Mouse (Mus musculus) 3134 (cell line): Measurements from ENCODE around the gene Zfp428.
"Not testable (repeated sequence)": the region's sequence is repeated elsewhere in the genome, so short reads cannot be mapped to it uniquely, and the experiment has no call there.

Source experiments
- DNase-seq: peaks from one replicate; pipeline ENCODE4 v3.0.0-alpha.2; 2011; ENCODE audit warnings: low spot score; ENCODE audit not compliant: insufficient read length; ENCODE audit errors: extremely low read depth

Zfp428 gene

DNA sequence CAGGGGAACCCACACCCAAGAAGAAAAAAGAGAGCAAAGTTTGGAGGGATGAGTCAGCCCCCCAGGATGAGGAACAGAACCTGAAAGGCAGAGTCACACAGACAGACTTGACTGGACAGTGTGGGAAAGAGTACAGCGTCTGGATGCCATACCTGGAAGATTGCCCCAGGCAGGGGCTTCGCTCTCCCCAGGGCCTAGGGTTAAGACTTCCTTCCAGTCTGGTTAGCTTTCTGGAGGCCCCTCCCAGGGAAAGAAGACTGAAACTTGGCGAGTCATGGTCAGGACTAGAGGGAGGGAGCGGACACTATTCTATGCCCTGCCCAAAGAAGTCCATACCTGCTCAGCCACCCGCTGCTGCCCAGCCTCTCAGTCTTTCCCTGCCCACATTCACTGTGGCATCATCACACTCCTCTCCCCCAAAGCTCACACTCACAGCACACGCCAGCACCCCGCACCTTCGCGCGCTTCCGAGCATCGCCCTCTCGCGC is 25.8 kb upstream of the Zfp428 start:
- DNase-seq = no peak

DNA sequence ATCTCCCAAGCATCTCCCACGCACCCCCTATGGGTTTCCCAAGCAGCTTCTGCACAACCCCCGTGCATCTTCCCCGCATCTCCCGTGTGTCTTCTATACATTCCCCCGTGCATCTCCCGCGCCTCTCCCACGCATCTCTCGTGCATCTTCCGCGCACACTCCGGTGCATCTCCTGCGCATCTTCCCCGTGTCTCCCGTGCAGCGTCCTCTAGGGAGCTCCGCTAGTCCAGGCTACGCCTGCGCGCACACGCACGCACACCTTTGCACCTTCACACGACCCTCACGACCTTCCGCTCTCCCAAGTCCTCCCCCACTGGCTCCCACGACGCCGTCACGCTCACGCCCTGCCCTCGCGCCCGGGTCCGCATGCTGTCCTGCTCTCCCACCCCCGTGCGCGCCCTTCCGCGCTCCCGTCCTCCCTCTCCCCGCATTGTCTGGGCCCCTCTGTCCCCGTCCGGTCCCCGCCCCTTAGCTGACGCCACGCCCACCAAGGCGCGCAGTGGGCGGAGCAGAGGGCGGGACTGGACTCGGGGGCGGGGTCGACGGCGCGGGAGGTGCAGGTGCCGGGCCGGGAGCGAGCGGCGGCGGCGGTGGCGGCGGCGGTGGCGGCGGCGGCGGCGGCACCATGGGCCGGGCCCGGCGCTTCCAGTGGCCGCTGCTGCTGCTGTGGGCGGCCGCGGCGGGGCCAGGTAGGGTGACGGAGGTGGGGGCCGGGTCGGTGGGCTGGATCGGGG is 25.2 kb upstream of the Zfp428 start, which contains the start of gene Cadm4:
Cadm4 (plus strand) TSS at position 550 of the 734 bp plus-strand sequence.
- DNase-seq = no peak

DNA sequence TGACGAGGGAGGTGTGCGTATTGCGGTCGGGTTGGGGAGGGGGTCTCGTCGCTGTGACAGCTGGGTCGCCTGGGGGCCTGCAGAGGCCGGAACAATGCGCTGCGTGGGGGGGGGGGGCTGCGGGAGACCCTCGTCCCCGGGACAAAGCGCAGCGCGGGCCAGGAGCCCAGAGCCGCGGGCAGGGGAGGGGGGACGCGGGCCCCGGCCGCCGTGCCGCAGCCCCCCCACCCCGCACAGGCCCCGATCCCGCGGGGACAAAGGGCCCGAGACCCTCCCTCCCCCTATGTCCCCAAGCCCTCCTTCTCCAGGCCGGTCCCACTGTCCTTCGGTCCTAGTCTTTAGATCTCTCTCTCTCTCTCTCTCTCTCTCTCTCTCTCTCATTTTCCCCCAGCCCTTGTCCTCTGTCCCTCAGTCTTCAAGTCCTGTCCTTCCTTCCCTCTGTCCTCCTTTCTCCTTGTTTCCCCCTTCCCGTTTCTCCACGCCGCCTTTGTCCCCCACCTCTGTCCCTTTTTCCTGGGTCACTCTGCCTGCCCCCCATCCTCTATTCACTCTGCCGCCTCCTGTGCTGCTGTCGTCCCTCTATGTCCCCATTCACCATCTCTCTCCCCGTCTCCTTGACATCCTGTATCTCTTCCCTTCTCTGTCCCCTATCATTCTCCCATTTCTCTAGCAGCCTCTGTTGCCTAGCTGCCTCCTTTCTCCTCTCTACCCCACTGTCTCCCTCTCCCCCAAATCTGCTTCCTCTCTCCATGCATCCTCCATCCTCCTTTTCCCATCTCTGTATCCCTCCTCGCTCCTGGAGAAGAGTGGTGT is 24.4 kb upstream of the Zfp428 start:
- DNase-seq = no peak

DNA sequence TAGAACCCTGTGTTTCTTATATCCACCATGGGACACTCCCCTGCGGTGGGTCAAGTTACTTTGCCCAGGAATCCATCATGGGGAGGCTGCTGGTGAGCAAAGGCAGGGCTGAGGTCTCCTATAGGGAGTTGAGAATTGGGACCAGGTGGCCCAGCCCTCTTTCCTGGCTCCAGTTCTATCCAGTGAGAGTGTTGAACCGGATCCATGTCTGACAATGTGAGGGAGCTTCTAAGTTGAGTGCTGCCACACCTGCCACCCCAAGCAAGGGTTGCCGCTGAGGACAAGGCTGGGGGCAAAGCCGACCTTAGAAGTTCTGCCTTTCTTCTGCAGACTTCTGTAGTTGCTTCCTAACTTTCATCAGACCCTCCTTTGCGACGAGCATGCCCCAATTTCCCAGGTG is 23.5 kb upstream of the Zfp428 start:
- not testable (repeated sequence) for DNase-seq

DNA sequence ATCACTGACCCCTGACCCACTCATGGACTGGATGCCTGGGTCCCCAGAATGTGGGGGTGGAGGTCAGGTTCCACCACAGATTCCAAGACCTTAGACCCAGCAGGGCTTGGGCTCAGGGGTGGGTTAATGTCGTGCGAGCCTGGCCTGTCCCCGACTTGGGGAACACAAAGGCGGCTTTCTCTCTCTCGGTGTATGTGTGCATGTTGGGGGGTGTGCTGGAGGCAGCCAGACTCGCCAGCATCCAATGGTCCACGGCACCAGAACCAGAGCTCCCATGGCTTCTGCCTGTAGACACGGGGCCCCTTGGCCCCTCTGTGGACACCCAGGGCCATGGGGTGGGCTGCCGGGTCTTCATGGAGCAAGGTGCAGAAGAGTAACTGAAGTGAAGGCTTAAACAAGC is 21.3 kb upstream of the Zfp428 start:
- DNase-seq = no peak

DNA sequence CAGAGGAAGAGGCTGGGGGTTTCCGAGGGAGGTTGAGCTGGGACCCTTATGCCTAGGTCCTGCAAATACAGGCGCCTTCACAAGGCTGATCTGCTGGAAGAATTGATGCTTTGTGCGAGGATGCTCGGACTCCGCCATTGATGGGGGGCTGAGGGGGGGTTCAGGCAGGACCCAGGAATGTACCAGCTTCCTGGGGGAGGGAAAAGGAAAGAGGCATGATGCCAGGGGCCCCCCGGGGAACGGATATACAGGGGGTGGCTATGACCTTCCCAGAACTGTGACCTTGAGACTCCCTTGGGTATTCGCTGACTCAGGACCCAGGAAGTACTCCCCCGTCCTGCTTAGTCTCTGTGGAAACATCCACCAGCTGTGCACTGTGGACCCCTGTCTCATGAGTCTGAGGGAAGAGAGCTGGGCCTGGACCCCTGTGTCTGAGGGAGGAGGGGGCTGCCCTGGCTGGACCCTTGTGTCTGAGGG is 20.1 kb upstream of the Zfp428 start:
- no peak for DNase-seq

DNA sequence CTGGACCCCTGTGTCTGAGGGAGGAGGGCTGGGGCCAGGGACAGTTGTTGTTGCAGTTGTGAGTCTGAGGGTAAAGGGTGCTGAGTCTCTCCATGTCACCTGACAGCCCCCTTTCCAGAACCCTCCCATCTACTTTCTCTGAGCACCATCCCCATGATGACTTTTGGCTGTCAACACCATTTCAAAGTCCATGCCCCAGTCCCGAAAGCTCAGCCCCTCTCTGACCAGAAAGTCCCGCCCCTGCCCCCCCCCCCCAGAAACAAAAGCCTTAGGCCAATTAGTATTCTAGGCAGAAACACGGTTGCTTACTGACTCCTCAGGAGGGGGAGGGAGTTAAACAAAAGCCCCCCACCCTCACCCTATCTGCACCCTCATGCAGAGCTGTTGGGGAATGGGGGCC is 19.4 kb upstream of the Zfp428 start:
- no peak for DNase-seq

DNA sequence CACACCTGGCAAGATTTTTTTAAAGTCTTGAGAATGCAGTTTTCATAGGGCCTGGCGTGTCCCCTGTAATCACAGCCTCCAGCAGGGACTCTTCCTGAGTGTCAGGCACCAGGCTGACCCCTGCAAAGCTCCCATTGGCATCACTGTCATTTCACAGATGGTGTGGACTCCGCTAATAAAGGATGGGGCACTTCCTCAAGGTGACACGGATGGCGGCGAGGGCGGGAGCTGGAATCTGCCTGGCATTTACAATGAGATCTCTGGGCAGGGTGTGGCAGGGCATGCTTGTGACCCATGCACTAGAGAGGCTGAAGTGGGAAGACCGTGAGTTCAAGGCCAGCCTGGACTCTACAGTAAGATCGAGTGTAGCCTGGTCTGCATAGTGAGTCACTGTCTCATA is 18.5 kb upstream of the Zfp428 start:
- DNase-seq = no peak

DNA sequence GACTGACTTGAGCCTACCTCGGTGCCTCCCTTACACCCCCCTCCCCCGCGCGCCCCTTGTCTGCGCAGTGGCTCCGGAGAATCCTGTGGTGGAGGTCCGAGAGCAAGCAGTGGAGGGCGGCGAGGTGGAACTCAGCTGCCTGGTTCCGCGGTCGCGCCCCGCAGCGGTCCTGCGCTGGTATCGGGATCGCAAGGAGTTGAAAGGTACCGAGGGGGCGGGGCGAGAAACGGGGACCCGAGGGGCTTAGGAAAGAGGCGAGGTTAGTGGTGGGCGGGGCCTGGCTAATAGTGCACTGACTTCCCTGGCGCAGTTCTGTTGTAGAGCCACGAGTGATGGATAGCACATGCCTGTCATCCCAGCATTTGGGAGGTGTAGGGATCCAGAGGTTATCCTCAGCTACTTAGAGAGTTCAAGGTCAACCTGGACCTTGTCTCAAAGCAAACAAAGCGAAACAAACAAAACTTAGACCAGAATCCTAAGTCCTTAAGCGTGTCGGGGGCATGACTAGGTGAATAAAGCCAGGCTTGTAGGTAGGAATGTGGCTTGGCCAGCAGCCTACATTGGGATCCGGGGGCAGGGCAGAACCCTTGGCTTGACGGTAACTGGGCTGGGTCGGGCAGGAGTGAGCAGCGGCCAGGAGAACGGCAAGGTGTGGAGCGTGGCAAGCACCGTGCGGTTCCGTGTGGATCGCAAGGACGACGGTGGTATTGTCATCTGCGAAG is 6.8 kb upstream of the Zfp428 start:
- no peak for DNase-seq

DNA sequence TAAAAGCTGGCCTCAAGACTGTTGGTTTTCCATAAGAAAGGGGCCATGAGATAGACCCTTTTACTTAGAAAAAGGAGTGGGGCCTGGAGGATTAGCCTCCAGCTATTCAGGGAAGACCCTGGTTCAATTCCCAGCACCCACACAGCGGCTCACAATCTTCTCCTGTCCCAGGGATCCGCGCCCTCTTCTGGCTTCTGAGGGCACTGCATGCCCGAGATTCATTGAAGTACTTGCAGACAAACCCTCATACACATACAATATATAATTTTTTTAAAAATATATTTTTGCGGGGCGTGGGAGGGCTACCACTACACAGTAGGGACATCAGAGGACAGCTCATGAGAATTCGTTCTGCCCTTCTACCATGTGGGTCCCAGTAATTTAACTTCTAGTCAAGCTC is 5.9 kb upstream of the Zfp428 start:
- DNase-seq = no peak

DNA sequence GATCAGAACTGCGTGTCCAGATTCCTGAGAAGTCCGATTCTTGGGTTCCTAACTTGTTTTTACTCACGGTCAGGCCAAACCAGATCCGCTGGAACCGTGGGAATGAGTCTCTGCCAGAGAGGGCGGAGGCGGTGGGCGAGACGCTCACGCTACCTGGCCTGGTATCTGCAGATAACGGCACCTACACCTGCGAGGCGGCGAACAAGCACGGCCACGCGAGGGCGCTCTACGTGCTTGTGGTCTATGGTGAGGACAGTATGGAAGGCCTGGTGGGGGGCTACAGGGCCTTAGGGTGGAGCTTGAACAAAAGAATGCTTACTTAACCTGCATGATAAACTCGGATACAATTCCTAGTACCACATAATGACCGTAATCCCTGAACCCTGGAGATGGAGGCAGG is 5.3 kb upstream of the Zfp428 start:
- no peak for DNase-seq

DNA sequence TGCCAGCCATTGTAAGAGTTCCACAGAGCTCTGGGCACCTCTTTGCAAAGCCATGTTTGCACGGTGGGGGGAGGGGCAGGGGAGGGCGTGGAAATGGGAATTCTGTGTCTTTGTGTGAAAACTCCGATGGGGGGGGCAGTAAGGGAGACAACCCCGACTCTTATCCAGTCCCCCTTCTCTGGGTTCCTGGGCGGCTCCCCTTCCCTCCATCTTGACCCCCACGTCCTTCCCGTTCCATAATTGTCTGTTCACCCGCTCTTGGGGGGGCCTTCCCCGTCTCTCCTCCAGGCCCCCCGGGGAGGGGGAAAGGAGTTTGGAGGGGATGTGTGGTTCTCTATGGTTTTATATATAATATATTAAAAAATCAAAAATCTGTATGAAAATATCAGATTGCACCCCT is 2.8 kb upstream of the Zfp428 start:
- no peak for DNase-seq

DNA sequence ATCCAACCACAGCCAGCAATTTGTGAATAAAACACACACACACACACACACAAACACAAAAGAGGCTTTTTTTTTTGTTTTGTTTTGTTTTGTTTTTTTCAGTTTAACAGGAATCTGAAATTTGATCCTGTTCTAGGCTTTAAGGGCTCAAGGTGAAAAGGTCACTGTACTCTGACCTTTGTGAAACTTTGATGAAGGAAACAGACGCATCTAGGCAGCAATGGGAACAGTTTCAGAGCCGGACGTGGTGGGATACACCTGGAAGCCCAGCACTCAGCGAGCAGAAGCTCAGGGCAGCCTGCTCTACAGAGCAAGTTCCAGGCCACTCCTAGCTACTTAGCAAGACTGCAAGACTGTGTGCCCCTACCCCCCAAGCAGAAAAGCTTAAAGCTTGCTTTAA is 1.9 kb upstream of the Zfp428 start:
- DNase-seq = no peak

DNA sequence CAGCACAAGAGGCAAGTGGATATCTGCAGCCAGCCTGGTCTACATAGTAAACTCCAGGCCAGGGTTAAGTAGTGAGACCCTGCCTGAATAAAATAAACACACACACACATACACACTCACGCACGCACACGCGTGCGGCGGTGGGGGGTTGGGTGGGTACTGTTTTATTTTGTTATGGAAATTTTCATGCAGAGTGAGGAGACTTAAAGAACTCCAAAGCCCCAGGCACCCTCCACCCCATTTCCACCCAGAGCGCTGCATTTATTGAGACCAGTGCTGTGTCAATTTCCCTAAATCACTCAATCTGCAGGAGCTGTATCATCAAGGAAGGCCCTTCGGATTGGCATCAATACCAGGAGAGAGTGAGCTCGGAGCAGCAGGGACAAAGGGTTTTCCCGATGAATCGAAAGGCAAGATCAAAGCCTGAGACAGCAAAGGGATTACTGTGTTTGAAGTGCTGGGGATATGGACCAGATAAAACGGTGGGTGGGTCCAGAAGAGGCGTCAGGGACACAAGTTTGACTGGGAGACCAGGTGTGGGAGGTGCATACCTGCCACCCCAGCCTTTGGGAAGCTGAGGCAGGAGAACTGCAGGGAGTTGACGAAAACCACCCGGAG is 1.2 kb upstream of the Zfp428 start:
- no peak for DNase-seq

DNA sequence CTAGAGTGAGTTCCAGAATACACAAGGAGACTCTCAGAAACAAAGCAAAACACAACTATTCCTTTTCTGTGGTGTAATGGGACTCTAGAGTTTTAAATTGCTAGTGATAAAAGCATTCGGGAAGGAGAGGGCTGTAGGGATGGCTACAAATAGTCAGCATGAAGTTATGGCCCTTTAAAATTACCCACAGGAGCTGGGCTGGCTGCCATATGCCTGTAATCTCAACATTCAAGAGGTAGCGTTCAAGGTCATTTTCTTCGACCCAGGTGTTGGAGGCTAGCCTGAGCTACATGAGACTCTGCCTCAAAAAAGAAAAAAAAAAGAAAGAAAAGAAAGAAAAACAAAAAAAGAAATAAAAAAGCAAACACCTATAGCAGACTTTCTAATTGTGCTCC is 744 bp upstream of the Zfp428 start:
- DNase-seq = no peak

DNA sequence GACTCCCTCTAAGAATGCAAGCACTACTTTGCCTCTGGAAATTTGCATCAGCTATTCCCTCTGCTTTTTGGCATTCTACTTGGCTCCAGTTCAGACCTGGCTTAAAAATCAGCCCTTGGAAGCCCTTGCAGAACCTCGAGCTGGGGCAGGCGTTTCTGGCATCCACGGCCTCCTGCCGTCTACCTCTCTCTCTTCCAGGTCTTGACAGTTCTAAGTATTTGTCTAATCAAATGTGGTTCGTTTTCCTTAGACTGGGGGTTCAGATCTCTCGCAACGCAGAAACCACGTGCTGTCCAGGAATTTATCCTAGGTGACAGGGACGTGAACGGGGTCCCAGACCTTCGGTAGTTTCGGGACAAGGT is 349 bp upstream of the Zfp428 start:
- no peak for DNase-seq

DNA sequence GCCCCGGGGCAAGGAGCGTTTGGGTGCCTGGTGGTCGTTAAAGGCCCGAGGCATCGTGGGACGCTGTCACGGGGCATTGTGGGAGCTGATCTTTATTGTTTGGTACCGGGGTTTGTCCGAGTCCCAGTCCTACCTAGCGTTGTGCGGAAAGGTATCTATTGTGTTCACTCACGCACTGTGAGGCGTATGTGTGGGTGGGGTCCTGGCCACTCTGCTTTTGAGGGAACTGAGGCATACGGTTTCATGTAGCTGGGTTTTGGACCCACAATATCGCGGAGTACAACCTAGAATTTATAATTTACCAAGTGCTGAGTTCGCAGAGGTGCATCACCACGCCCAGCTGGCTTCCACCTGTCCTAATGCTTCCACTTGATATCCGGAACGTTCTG is 914 bp downstream of the Zfp428 start:
- no peak for DNase-seq

DNA sequence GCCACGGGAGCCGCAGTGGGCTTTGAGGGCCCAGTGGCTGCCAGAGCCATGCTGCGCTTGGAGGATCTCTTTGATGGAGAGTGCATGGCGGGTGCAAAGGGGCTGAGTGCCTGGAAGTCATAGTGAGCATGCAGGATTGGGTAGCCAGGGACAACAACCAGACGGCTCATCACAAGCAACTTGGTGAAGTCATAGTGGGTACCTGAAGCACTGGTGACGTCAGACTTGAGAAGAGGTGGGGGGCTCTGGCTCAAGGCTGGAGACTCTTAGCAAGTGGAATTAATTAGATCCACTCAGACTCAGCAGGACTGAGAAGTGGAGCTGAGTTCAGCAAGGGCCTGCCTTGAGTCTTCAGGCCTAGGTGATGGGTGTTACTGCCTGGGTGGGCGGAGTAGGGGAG is 5.5 kb downstream of the Zfp428 start, which contains the start of gene AC161166.1:
AC161166.1 (minus strand) TSS at position 101 of the 400 bp plus-strand sequence.
- DNase-seq = no peak

DNA sequence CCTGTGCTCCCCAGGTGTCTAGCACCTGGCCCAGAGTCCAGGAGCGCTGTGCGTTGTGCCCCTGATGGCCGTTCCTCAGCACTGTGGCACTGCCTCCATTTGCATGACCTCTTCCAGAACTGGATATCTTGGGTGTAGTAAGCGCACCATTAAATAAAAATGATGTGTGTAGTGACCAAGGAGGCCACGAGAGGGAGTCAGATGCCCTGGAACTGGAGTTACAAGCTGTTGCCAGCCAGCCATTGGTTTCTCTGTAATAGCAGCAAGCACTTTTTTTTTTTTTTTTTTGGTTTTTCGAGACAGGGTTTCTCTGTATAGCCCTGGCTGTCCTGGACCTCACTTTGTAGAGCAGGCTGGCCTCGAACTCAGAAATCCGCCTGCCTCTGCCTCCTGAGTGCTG is 9.5 kb downstream of the Zfp428 start:
- peak; percentile 33 for DNase-seq

DNA sequence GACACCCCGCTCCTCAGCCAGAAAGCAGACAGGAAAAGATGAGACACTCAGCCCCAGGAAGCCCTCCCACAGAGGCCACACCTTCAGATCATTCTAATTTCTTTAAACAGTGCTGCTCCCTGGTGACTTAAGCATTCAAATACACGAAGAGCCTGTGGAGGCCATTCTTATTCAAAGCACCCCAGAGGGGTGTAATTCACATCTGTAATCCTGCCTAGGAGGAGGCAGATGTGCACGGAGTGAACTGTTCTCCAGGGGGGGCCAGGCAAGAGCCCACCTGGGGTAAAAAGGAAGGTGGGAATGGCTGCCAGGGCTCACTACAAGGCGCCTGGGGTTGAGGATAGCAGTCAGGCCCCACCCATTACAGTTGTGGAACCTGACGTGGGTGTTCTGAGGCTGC is 10.3 kb downstream of the Zfp428 start:
- DNase-seq = no peak

DNA sequence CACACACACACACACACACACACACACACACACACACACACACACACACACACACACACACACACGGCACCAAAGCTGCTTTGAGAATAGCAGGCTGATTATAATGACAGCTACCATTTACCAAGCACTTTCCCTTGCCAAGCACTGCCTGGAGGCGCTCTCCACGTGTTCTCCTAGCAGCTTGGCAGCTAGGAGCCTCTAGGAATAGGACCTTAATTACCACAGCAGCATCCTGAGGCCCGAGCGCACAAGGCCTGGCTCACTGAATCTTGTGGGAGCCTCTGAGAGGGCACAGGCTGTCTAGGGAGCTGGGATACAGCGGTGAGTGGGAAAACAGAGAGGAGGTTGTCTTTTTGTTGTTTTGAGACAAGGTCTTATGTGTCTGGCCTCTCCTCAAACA is 10.8 kb downstream of the Zfp428 start:
- DNase-seq = no peak
